Mouse (Mus musculus) limb, embryonic 14.5 days (tissue): ENCODE data around the gene Cav3. TPM values are rescaled to one million over a fixed set of nuclear protein-coding genes. Genes with fewer than 3 reads are reported as not detected.

Source experiments
- ATAC-seq: fragments of 200-750 bp; cut with Nextera tagmentation; 2 replicates; pipeline ENCODE4 v1.8.0; 2017; ENCODE audit warnings: low read depth, moderate number of reproducible peaks, moderate TSS enrichment; ENCODE audit not compliant: low FRiP score
- DNase-seq: peaks from one replicate; pipeline ENCODE4 v3.0.0-alpha.2; 2015; ENCODE audit warnings: low spot score
- H3K27ac ChIP-seq: fragments of 300-500 bp; sonication (generic); replicated peaks from 2 replicates; pipeline ENCODE4 v1.5.1; 2014; ENCODE audit warnings: low read depth, mild to moderate bottlenecking, low read length, moderate library complexity, mixed read lengths
- H3K27me3 ChIP-seq: fragments of 300-500 bp; sonication (generic); 2 replicates; pipeline ENCODE4 v1.6.1; 2014; ENCODE audit warnings: low read length, mixed read lengths; ENCODE audit not compliant: control insufficient read depth, insufficient read depth
- H3K36me3 ChIP-seq: fragments of 300-500 bp; sonication (generic); 2 replicates; pipeline ENCODE4 v1.6.1; 2014; ENCODE audit warnings: mild to moderate bottlenecking, low read length, moderate library complexity, mixed read lengths; ENCODE audit not compliant: control insufficient read depth, insufficient read depth
- H3K4me1 ChIP-seq: fragments of 300-500 bp; sonication (generic); 2 replicates; pipeline ENCODE4 v1.6.1; 2014; ENCODE audit warnings: antibody characterized with exemption, low read length, mixed read lengths; ENCODE audit not compliant: control insufficient read depth, insufficient read depth
- H3K4me2 ChIP-seq: fragments of 300-500 bp; sonication (generic); replicated peaks from 2 replicates; pipeline ENCODE4 v1.6.1; 2014; ENCODE audit warnings: low read depth, mild to moderate bottlenecking, low read length, moderate library complexity; ENCODE audit not compliant: severe bottlenecking
- H3K4me3 ChIP-seq: fragments of 300-500 bp; sonication (generic); replicated peaks from 2 replicates; pipeline ENCODE4 v1.5.1; 2014; ENCODE audit warnings: low read length
- H3K9ac ChIP-seq: fragments of 300-500 bp; sonication (generic); 2 replicates; pipeline ENCODE4 v1.6.1; 2014; ENCODE audit warnings: mild to moderate bottlenecking, low read depth, low read length, moderate library complexity; ENCODE audit not compliant: severe bottlenecking
- H3K9me3 ChIP-seq: fragments of 300-500 bp; sonication (generic); 2 replicates; pipeline ENCODE4 v1.6.1; 2016; ENCODE audit warnings: low read length; ENCODE audit not compliant: control insufficient read depth
- POLR2A ChIP-seq: fragments of 200-500 bp; IDR thresholded peaks from 2 replicates; pipeline ENCODE4 v1.8.0; 2012; ENCODE audit warnings: inconsistent platforms, mild to moderate bottlenecking, moderate library complexity, borderline replicate concordance; ENCODE audit not compliant: insufficient read depth, insufficient read length; ENCODE audit errors: extremely low read depth
- WGBS: fragments of 180-500 bp; shearing (Covaris S2); extraction: QIAGEN DNeasy Blood & Tissue Kit; methylation state at CpG from one replicate; pipeline ENCODE4 v1.1.7; 2014; 5-methylcytosine and 5-hydroxymethylcytosine counted together
- polyA plus RNA-seq, 2 experiments: library from polyadenylated mRNA; depleted of rRNA in 1 of 2; stranded (reverse) in 1 of 2; unstranded in 1 of 2; fragments of >200 nt; fragmentation: Nextera tagmentation in 1 of 2; extraction: Ambion mirVana in 1 of 2; gene quantifications; 2 replicates each; pipeline versions ENCODE4 v1.2.1 to v1.2.3; 2012 to 2014

Gene Cav3
- polyA plus RNA-seq, 2 experiments: 22.5 to 38.4 TPM

GRCm38 (mm10) chr6:112499456-112499855, 40.2 kb downstream of the Cav3 start:
- 71% methylated on average over 2 of the region's 2 CpGs for WGBS
- Histone ChIP-seq H3K4me3 (no peak overlapping the region), H3K4me2 (no peak overlapping the region), H3K9ac (no peak overlapping the region), H3K9me3 (no peaks in the 10 kb centered on the region), H3K27me3 (no peaks in the 10 kb centered on the region), H3K4me1 (peaks cover 14% of the 10 kb centered on the region), H3K27ac (no peak overlapping the region), H3K36me3 (no peaks in the 10 kb centered on the region)
- DNase-seq (no peak), ATAC-seq (no peak)
- TF ChIP-seq POLR2A: no peak

DNA sequence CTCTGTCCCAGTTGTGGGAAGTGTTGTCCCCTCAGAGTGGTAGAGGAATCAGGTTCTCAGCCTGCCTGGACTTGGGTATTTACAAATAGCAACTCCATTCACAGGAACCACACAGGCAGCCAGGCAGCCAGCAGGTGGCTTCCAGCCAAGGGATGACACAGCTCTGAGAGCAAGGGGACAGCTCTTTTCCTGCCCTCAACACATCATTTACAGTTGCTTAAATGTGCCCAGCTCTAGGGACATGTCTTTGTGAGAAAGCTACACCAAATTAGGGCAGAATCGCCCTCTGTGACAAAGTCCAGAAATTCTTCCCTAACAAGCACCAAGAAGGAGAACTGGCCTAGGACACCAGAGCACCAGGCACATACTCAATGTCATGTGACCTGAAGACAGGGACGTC, 41.9 kb downstream of the Cav3 start:
- Histone ChIP-seq H3K36me3 (no peaks in the 10 kb centered on the region), H3K9me3 (no peaks in the 10 kb centered on the region), H3K4me1 (0 out of 2 replicates have a peak, but pooled peaks cover 3% of the 10 kb centered on the region), H3K4me3 (no peak overlapping the region), H3K9ac (no peak overlapping the region), H3K27ac (no peak overlapping the region), H3K4me2 (no peak overlapping the region), H3K27me3 (no peaks in the 10 kb centered on the region)
- ATAC-seq (no peak), DNase-seq (no peak)
- TF ChIP-seq POLR2A: no peak
- 70% methylated on average over 2 of the region's 2 CpGs for WGBS

DNA sequence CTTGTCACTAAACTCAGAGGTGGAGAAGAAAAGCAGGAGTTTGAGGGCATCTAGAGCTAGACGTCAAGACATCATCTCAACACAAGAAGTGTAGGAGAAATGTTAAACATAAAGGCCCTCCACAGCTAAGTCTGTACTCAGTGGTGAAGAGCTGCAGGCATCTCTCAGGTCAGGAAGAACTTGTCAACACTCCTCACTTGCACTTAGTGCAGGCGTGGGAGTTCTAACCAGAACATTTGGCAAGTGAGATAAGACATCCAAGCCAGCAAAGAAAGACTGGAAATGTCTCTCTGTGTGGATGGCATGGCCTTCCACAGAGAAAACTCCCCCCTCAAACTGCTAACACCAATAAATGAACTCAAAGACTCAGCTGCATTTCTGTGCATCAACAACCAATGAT, 48.3 kb downstream of the Cav3 start:
- Histone ChIP-seq H3K4me2 (no peak overlapping the region), H3K27ac (no peak overlapping the region), H3K36me3 (no peaks in the 10 kb centered on the region), H3K9me3 (no peaks in the 10 kb centered on the region), H3K4me1 (no peaks in the 10 kb centered on the region), H3K4me3 (no peak overlapping the region), H3K27me3 (no peaks in the 10 kb centered on the region; the same call in 1 of the 2 replicates), H3K9ac (no peak overlapping the region)
- 60% methylated on average over 2 of the region's 2 CpGs for WGBS
- no peak for DNase-seq
- TF ChIP-seq POLR2A: no peak
- no peak for ATAC-seq

GRCm38 (mm10) chr6:112509590-112510131, 50.4 kb downstream of the Cav3 start:
- Histone ChIP-seq H3K27me3 (no peaks in the 10 kb centered on the region; the same call in 1 of the 2 replicates), H3K4me1 (no peaks in the 10 kb centered on the region), H3K36me3 (no peaks in the 10 kb centered on the region), H3K4me3 (no peak overlapping the region), H3K9ac (no peak overlapping the region), H3K27ac (no peak overlapping the region), H3K9me3 (no peaks in the 10 kb centered on the region), H3K4me2 (no peak overlapping the region)
- no peak for ATAC-seq
- 33% methylated on average over 2 of the region's 2 CpGs for WGBS
- TF ChIP-seq POLR2A: no peak
- DNase-seq: no peak

- no peak for TF ChIP-seq POLR2A
- no peaks in the 10 kb centered on the region for H3K36me3 ChIP-seq
- H3K4me3 ChIP-seq: no peak overlapping the region
- WGBS: 19% methylated on average over 4 of the region's 4 CpGs
- DNase-seq (no peak), ATAC-seq (no peak)
- no peaks in the 10 kb centered on the region for H3K4me1 ChIP-seq
- H3K9ac ChIP-seq: no peak overlapping the region
- no peak overlapping the region for H3K4me2 ChIP-seq
- H3K9me3 ChIP-seq: no peaks in the 10 kb centered on the region
- H3K27ac ChIP-seq: no peak overlapping the region
- no peaks in the 10 kb centered on the region; the same call in 1 of the 2 replicates for H3K27me3 ChIP-seq
These were observed 51.0 kb downstream of the Cav3 start for GRCm38 (mm10) chr6:112510346-112510745.
